Comparison of ENCODE assay signal across 17 mouse cellular contexts in the genomic region with DNA sequence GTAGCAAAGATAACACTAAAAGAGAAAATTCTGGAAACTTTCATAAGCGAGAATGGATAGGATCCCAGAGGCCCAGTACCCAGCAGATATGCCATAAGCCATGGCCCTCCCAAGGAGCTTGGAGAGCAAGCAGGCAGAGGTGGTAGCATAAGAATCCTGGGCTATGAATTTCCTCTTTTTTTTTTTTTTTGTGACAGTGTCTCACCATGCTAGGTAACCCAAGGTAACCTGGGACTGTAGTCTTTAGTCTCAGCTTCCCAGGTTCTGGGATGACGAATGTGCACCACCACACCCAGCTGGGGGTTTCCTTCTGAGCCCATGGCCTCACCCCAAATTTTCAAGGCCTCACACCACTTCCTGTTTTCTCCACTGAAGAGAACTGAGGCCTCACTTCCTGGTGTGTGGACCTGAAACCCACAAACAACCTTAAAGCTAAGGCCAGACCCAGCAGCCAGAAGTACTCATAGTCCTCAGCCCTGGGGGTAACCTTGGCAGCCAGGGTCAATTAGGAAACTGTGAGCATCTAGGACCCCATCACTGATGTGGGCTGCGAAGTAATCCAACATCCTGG. TPM values are rescaled to one million over a fixed set of nuclear protein-coding genes. Genes with fewer than 3 reads are reported as not detected.
A peak's percentile ranks its signal among the peaks of the same experiment; 100 is the strongest.
DNase-seq lines count a peak whose midpoint lies in the region; ATAC-seq lines count a peak whose summit lies in the region.
"Had no signal": no experiment of that assay in that cellular context is flagged by ENCODE, and none has a peak within 500 bp of the region (broad histone marks: within the 10 kb centered on the region; RNA-seq: fewer than 3 reads in every experiment).

No protein-coding gene starts in this region.

- whole genome bisulfite sequencing in midbrain, embryonic 11.5 days = 85% methylated on average over 3 of the region's 3 CpGs
- 95% methylated on average over 3 of the region's 3 CpGs for WGBS in midbrain, embryonic 14.5 days
- 86% methylated on average over 3 of the region's 3 CpGs for WGBS in hindbrain, embryonic 12.5 days
- 93% methylated on average over 3 of the region's 3 CpGs for WGBS in forebrain, embryonic 13.5 days

- H3K27ac ChIP-seq in midbrain, embryonic 11.5 days (ENCODE audit: low read depth, low read length) = no peak overlapping the region
- H3K27ac ChIP-seq in midbrain, embryonic 14.5 days (replicated peaks; ENCODE audit: low read depth, low read length) = no peak overlapping the region
- no peak overlapping the region for H3K27ac ChIP-seq in hindbrain, embryonic 12.5 days
- H3K27ac ChIP-seq in forebrain, embryonic 13.5 days = no peak overlapping the region
- H3K27ac ChIP-seq: kidney, postnatal 0 days; stomach, embryonic 15.5 days had no signal

- no peaks in the 10 kb centered on the region for H3K9me3 ChIP-seq in midbrain, embryonic 11.5 days (ENCODE audit: control insufficient read depth, low read length)
- H3K9me3 ChIP-seq in midbrain, embryonic 14.5 days (ENCODE audit: control insufficient read depth, low read length) = no peaks in the 10 kb centered on the region
- no peaks in the 10 kb centered on the region for H3K9me3 ChIP-seq in hindbrain, embryonic 12.5 days (replicated peaks)
- H3K9me3 ChIP-seq in forebrain, embryonic 13.5 days (replicated peaks) = no peaks in the 10 kb centered on the region
- H3K9me3 ChIP-seq: megakaryocyte, embryonic 14.5 days; stomach, embryonic 15.5 days had no signal

- H3K9ac ChIP-seq in midbrain, embryonic 11.5 days (ENCODE audit: low read length) = no peak overlapping the region
- H3K9ac ChIP-seq in midbrain, embryonic 14.5 days (replicated peaks; ENCODE audit: low read length) = no peak overlapping the region
- no peak overlapping the region for H3K9ac ChIP-seq in hindbrain, embryonic 12.5 days
- H3K9ac ChIP-seq in forebrain, embryonic 13.5 days = no peak overlapping the region
- H3K9ac ChIP-seq: stomach, embryonic 15.5 days had no signal

- peaks cover 19% of the 10 kb centered on the region for H3K36me3 ChIP-seq in midbrain, embryonic 11.5 days (ENCODE audit: control insufficient read depth, insufficient read depth, low read length)
- H3K36me3 ChIP-seq in midbrain, embryonic 14.5 days (ENCODE audit: control insufficient read depth, insufficient read depth, low read length) = peaks cover 68% of the 10 kb centered on the region
- H3K36me3 ChIP-seq in hindbrain, embryonic 12.5 days = peaks cover 69% of the 10 kb centered on the region
- H3K36me3 ChIP-seq in forebrain, embryonic 13.5 days (ENCODE audit: poor library complexity, severe bottlenecking) = peaks cover 83% of the 10 kb centered on the region

- intact Hi-C loops in left cerebral cortex, postnatal 14 days (cut with DNase I) = no loop called here

- H3K27me3 ChIP-seq in midbrain, embryonic 11.5 days (ENCODE audit: control insufficient read depth, insufficient read depth, low read length) = no peaks in the 10 kb centered on the region
- no peaks in the 10 kb centered on the region for H3K27me3 ChIP-seq in midbrain, embryonic 14.5 days (ENCODE audit: control insufficient read depth, insufficient read depth, low read length)
- no peaks in the 10 kb centered on the region for H3K27me3 ChIP-seq in hindbrain, embryonic 12.5 days
- H3K27me3 ChIP-seq in forebrain, embryonic 13.5 days = no peaks in the 10 kb centered on the region
- H3K27me3 ChIP-seq: megakaryocyte, embryonic 14.5 days; stomach, embryonic 15.5 days had no signal

- ATAC-seq in midbrain, embryonic 11.5 days (ENCODE audit: low FRiP score) = no peak
- ATAC-seq in midbrain, embryonic 14.5 days (ENCODE audit: low FRiP score, low TSS enrichment) = no peak
- ATAC-seq in inflammation-experienced regulatory T-cells, adult 6 months = peak; percentile 96
- no peak for ATAC-seq in hindbrain, embryonic 12.5 days (ENCODE audit: low FRiP score)
- ATAC-seq in forebrain, embryonic 13.5 days = no peak

- no peaks in the 10 kb centered on the region for H3K4me1 ChIP-seq in midbrain, embryonic 11.5 days (ENCODE audit: control insufficient read depth, insufficient read depth, low read length)
- H3K4me1 ChIP-seq in midbrain, embryonic 14.5 days (ENCODE audit: control insufficient read depth, insufficient read depth, low read length) = no peaks in the 10 kb centered on the region
- no peaks in the 10 kb centered on the region for H3K4me1 ChIP-seq in hindbrain, embryonic 12.5 days
- no peaks in the 10 kb centered on the region for H3K4me1 ChIP-seq in forebrain, embryonic 13.5 days
- H3K4me1 ChIP-seq: stomach, embryonic 15.5 days had no signal

- no peak overlapping the region for H3K4me3 ChIP-seq in midbrain, embryonic 11.5 days (ENCODE audit: low read depth, low read length)
- no peak overlapping the region for H3K4me3 ChIP-seq in midbrain, embryonic 14.5 days (replicated peaks; ENCODE audit: low read depth, low read length)
- H3K4me3 ChIP-seq in hindbrain, embryonic 12.5 days = no peak overlapping the region
- H3K4me3 ChIP-seq in forebrain, embryonic 13.5 days = no peak overlapping the region
- H3K4me3 ChIP-seq: megakaryocyte, embryonic 14.5 days; stomach, embryonic 15.5 days had no signal

- DNase-seq in midbrain, embryonic 11.5 days (ENCODE audit: low spot score, missing footprints) = peak; percentile 1
- DNase-seq in midbrain, embryonic 14.5 days = no peak
- peak; percentile 85 for DNase-seq in naive thymus-derived CD4-positive, alpha-beta T cell, adult 2 months (ENCODE audit: low read depth)
- no peak for DNase-seq in left cerebral cortex, postnatal 14 days (ENCODE audit: low spot score in 2 of 2)
- no peak for DNase-seq in MN1 (ENCODE audit: low spot score)
- DNase-seq: cerebellum, postnatal 36 days; heart, postnatal 4 days had no signal

- no peak overlapping the region for H3K4me2 ChIP-seq in midbrain, embryonic 11.5 days
- no peak overlapping the region for H3K4me2 ChIP-seq in midbrain, embryonic 14.5 days (ENCODE audit: low read length)
- H3K4me2 ChIP-seq in hindbrain, embryonic 12.5 days (replicated peaks) = no peak overlapping the region
- no peak overlapping the region for H3K4me2 ChIP-seq in forebrain, embryonic 13.5 days
- H3K4me2 ChIP-seq: stomach, embryonic 15.5 days had no signal

RNA-seq across cellular contexts. Expression of gene Rab8a, which starts 8.2 kb away (rescaled TPM):
- polyA plus RNA-seq in midbrain, embryonic 11.5 days (2014; fragmentation: Nextera tagmentation; extraction: Ambion mirVana) = 103 and 107 TPM in 2 replicates
- polyA plus RNA-seq in midbrain, embryonic 14.5 days (2014; fragmentation: Nextera tagmentation; extraction: Ambion mirVana) = 64.8 and 69.9 TPM in 2 replicates
- 100 to 1,000 TPM; 134 to 245 (median 197) TPM for polyA plus RNA-seq in inflammation-experienced regulatory T-cells, adult 6 months (2017; shearing (Covaris generic))
- polyA plus RNA-seq in hindbrain, embryonic 12.5 days (2016; fragmentation: Nextera tagmentation; extraction: Ambion mirVana) = 111 and 115 TPM in 2 replicates
- 115 and 119 TPM in 2 replicates for polyA plus RNA-seq in forebrain, embryonic 13.5 days (2015; fragmentation: Nextera tagmentation; extraction: Ambion mirVana)
- total RNA-seq in left cerebral cortex, postnatal 14 days (2021) = 10 to 100 TPM; 38.4 to 46.3 TPM

RNA-seq across cellular contexts. Expression of gene Hsh2d, which starts 20.3 kb away (rescaled TPM):
- polyA plus RNA-seq in midbrain, embryonic 11.5 days (2014; fragmentation: Nextera tagmentation; extraction: Ambion mirVana) = not detected in 2 replicates
- polyA plus RNA-seq in midbrain, embryonic 14.5 days (2014; fragmentation: Nextera tagmentation; extraction: Ambion mirVana) = not detected in 2 replicates
- 10 to 100 TPM; 23.8 to 30.8 (median 24.6) TPM for polyA plus RNA-seq in inflammation-experienced regulatory T-cells, adult 6 months (2017; shearing (Covaris generic))
- not detected in 2 replicates for polyA plus RNA-seq in hindbrain, embryonic 12.5 days (2016; fragmentation: Nextera tagmentation; extraction: Ambion mirVana)
- not detected in 2 replicates for polyA plus RNA-seq in forebrain, embryonic 13.5 days (2015; fragmentation: Nextera tagmentation; extraction: Ambion mirVana)
- not detected for total RNA-seq in left cerebral cortex, postnatal 14 days (2021)
- total RNA-seq: adrenal gland, postnatal 4 days; gastrocnemius, postnatal 4 days; left cerebral cortex, adult 8-10 months had no signal

RNA-seq across cellular contexts. Expression of gene Tpm4, which starts 34.4 kb away (rescaled TPM):
- polyA plus RNA-seq in midbrain, embryonic 11.5 days (2014; fragmentation: Nextera tagmentation; extraction: Ambion mirVana) = 548 and 589 TPM in 2 replicates
- 123 and 197 TPM in 2 replicates for polyA plus RNA-seq in midbrain, embryonic 14.5 days (2014; fragmentation: Nextera tagmentation; extraction: Ambion mirVana)
- polyA plus RNA-seq in inflammation-experienced regulatory T-cells, adult 6 months (2017; shearing (Covaris generic)) = 100 to 1,000 TPM; 170 to 464 (median 172) TPM
- 420 and 456 TPM in 2 replicates for polyA plus RNA-seq in hindbrain, embryonic 12.5 days (2016; fragmentation: Nextera tagmentation; extraction: Ambion mirVana)
- 308 and 315 TPM in 2 replicates for polyA plus RNA-seq in forebrain, embryonic 13.5 days (2015; fragmentation: Nextera tagmentation; extraction: Ambion mirVana)
- 10 to 100 TPM; 36.7 to 37.5 TPM for total RNA-seq in left cerebral cortex, postnatal 14 days (2021)

RNA-seq across cellular contexts. Expression of gene Cib3, which starts 43.5 kb away (rescaled TPM):
- polyA plus RNA-seq in midbrain, embryonic 11.5 days (2014; fragmentation: Nextera tagmentation; extraction: Ambion mirVana) = not detected in 2 replicates
- not detected in 2 replicates for polyA plus RNA-seq in midbrain, embryonic 14.5 days (2014; fragmentation: Nextera tagmentation; extraction: Ambion mirVana)
- polyA plus RNA-seq in inflammation-experienced regulatory T-cells, adult 6 months (2017; shearing (Covaris generic)) = 1 to 10 TPM in 1 of 3 experiments, not detected in 2; 2.8 TPM
- polyA plus RNA-seq in hindbrain, embryonic 12.5 days (2016; fragmentation: Nextera tagmentation; extraction: Ambion mirVana) = not detected in 2 replicates
- polyA plus RNA-seq in forebrain, embryonic 13.5 days (2015; fragmentation: Nextera tagmentation; extraction: Ambion mirVana) = not detected in 2 replicates
- not detected for total RNA-seq in left cerebral cortex, postnatal 14 days (2021)
- total RNA-seq: adrenal gland, postnatal 4 days; gastrocnemius, postnatal 4 days; heart, postnatal 4 days; left cerebral cortex, adult 8-10 months had no signal
- polyA plus RNA-seq: kidney, postnatal 0 days; stomach, embryonic 15.5 days had no signal

RNA-seq across cellular contexts. Expression of gene Gm11034, which starts 44.3 kb away (rescaled TPM):
- polyA plus RNA-seq in midbrain, embryonic 11.5 days (2014; fragmentation: Nextera tagmentation; extraction: Ambion mirVana) = not detected in 2 replicates
- polyA plus RNA-seq in midbrain, embryonic 14.5 days (2014; fragmentation: Nextera tagmentation; extraction: Ambion mirVana) = not detected in 2 replicates
- not detected for polyA plus RNA-seq in inflammation-experienced regulatory T-cells, adult 6 months (2017; shearing (Covaris generic))
- polyA plus RNA-seq in hindbrain, embryonic 12.5 days (2016; fragmentation: Nextera tagmentation; extraction: Ambion mirVana) = not detected in 2 replicates
- polyA plus RNA-seq in forebrain, embryonic 13.5 days (2015; fragmentation: Nextera tagmentation; extraction: Ambion mirVana) = not detected in 2 replicates
- total RNA-seq in left cerebral cortex, postnatal 14 days (2021) = not detected
- total RNA-seq: adrenal gland, postnatal 4 days; ES-E14; gastrocnemius, postnatal 4 days; heart, postnatal 4 days; left cerebral cortex, adult 8-10 months had no signal
- polyA plus RNA-seq: kidney, postnatal 0 days; stomach, embryonic 15.5 days had no signal

Comparison
In these comparisons a context has a peak if more than half of its experiments do, and no peak if none do; other contexts are left out.
1. DNase-seq: peak in midbrain, embryonic 11.5 days (single experiment) and naive thymus-derived CD4-positive, alpha-beta T cell, adult 2 months (single experiment); none in midbrain, embryonic 14.5 days (single experiment), left cerebral cortex, postnatal 14 days (0 of 2) and MN1 (single experiment).
2. RNA of gene Hsh2d, which starts 20.3 kb away (polyA plus RNA-seq): 23.8 to 30.8 TPM in inflammation-experienced regulatory T-cells, adult 6 months; not detected in forebrain, embryonic 13.5 days, not detected in midbrain, embryonic 11.5 days, not detected in midbrain, embryonic 14.5 days and not detected in hindbrain, embryonic 12.5 days; every median in the first group is over 10 times any median in the second.